Mouse (Mus musculus) G1E (cell line): Measurements from ENCODE around the gene A630010A05Rik.

Experiments used
- CTCF ChIP-seq: IDR thresholded peaks from 2 replicates; pipeline ENCODE4 v1.5.1; 2012; ENCODE audit warnings: low read depth, low read length, inconsistent platforms, mixed read lengths
- POLR2AphosphoS5 ChIP-seq: IDR thresholded peaks from 2 replicates; pipeline ENCODE4 v1.6.1; 2012; ENCODE audit warnings: low read depth, low read length, inconsistent platforms; ENCODE audit not compliant: insufficient replicate concordance
- TAL1 ChIP-seq: conservative IDR thresholded peaks from 2 replicates; pipeline ENCODE4 v1.6.1; 2012; ENCODE audit warnings: low read depth, low read length, inconsistent platforms, mixed read lengths

DNA sequence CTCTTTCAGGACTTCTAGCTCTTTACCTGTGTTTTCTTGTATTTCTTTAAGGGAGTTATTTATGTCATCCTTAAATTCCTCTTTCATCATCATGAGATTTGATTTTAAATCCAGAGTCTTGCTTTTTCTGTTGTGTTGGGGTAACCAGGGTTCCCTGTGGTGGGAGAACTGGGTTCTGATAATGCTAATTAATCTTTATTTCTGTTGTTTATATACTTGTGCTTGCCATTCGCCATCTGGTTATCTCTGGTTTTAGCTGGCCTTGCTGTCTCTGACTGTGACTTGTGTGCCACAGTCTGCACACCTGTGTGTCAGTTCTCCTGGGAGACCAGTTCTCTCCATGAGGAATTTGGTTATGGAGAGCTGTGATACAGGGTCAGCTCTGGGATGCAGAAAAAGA is at the start of gene A630010A05Rik:
- TF ChIP-seq POLR2AphosphoS5 (no peak), CTCF (no peak), TAL1 (no peak)
